Mouse (Mus musculus) liver, embryonic 16.5 days (tissue): Measurements from ENCODE around the gene Prkd2. TPM values are rescaled to one million over a fixed set of nuclear protein-coding genes. Genes with fewer than 3 reads are reported as not detected.

Experiments
- ATAC-seq: fragments of 200-750 bp; cut with Nextera tagmentation; 2 replicates; pipeline ENCODE4 v1.8.0; 2017; ENCODE audit warnings: low read depth, mild to moderate bottlenecking, moderate number of reproducible peaks, moderate library complexity
- H3K27ac ChIP-seq: fragments of 300-500 bp; sonication (generic); 2 replicates; pipeline ENCODE4 v1.5.1; 2014; ENCODE audit warnings: mild to moderate bottlenecking, low read length
- H3K27me3 ChIP-seq: fragments of 300-500 bp; sonication (generic); 2 replicates; pipeline ENCODE4 v1.6.1; 2014; ENCODE audit warnings: low read depth, low read length, mixed read lengths; ENCODE audit not compliant: control insufficient read depth, insufficient read depth
- H3K36me3 ChIP-seq: fragments of 300-500 bp; sonication (generic); 2 replicates; pipeline ENCODE4 v1.6.1; 2014; ENCODE audit warnings: mild to moderate bottlenecking; ENCODE audit not compliant: control insufficient read depth, insufficient read depth
- H3K4me1 ChIP-seq: fragments of 300-500 bp; sonication (generic); 2 replicates; pipeline ENCODE4 v1.6.1; 2014; ENCODE audit warnings: low read depth, low read length, mixed read lengths; ENCODE audit not compliant: control insufficient read depth
- H3K4me2 ChIP-seq: fragments of 300-500 bp; sonication (generic); 2 replicates; pipeline ENCODE4 v1.6.1; 2014; ENCODE audit warnings: low read depth, low read length, mixed read lengths
- H3K4me3 ChIP-seq: fragments of 300-500 bp; sonication (generic); 2 replicates; pipeline ENCODE4 v1.5.1; 2014; ENCODE audit warnings: low read depth, mild to moderate bottlenecking, low read length
- H3K9ac ChIP-seq: fragments of 300-500 bp; sonication (generic); 2 replicates; pipeline ENCODE4 v1.6.1; 2014; ENCODE audit warnings: low read depth, low read length
- H3K9me3 ChIP-seq: fragments of 300-500 bp; sonication (generic); replicated peaks from 2 replicates; pipeline ENCODE4 v1.6.1; 2016; ENCODE audit warnings: low read length; ENCODE audit not compliant: control insufficient read depth
- WGBS: fragments of 180-500 bp; shearing (Covaris S2); extraction: QIAGEN DNeasy Blood & Tissue Kit; methylation state at CpG from one replicate; pipeline ENCODE4 v1.1.7; 2014; ENCODE audit not compliant: insufficient replicate concordance; 5-methylcytosine and 5-hydroxymethylcytosine counted together
- polyA plus RNA-seq: library from polyadenylated mRNA; unstranded; fragments of >200 nt; fragmentation: Nextera tagmentation; extraction: Ambion mirVana; gene quantifications from 2 replicates; pipeline ENCODE4 v1.2.1, GENCODE M21; 2015

Gene Prkd2
- polyA plus RNA-seq, 1 experiment from 2014 or later, result 3.6 TPM

- Histone ChIP-seq H3K4me1 (peaks cover 14% of the 10 kb centered on the region), H3K9ac (no peak overlapping the region), H3K27me3 (no peaks in the 10 kb centered on the region), H3K36me3 (peaks cover 22% of the 10 kb centered on the region), H3K9me3 (no peaks in the 10 kb centered on the region), H3K4me2 (no peak overlapping the region), H3K4me3 (no peak overlapping the region), H3K27ac (no peak overlapping the region)
- no peak for ATAC-seq
- 37% methylated on average over 6 of the region's 6 CpGs for WGBS
These were observed 3.8 kb upstream of the Prkd2 start for GRCm38 (mm10) chr7:16838804-16839426.

GRCm38 (mm10) chr7:16839427-16840108 is 3.1 kb upstream of the Prkd2 start:
- H3K4me1 ChIP-seq, result peaks cover 20% of the 10 kb centered on the region
- H3K27me3 ChIP-seq, result no peaks in the 10 kb centered on the region
- 85% methylated on average over 12 of the region's 12 CpGs for WGBS
- H3K36me3 ChIP-seq, result peaks cover 17% of the 10 kb centered on the region
- H3K4me3 ChIP-seq, result no peak overlapping the region
- no peak for ATAC-seq
- H3K27ac ChIP-seq, result no peak overlapping the region
- H3K4me2 ChIP-seq, result no peak overlapping the region
- no peaks in the 10 kb centered on the region for H3K9me3 ChIP-seq
- H3K9ac ChIP-seq, result no peak overlapping the region

GRCm38 (mm10) chr7:16840109-16840491 is 2.6 kb upstream of the Prkd2 start:
- no peak for ATAC-seq
- Histone ChIP-seq H3K36me3 (peaks cover 17% of the 10 kb centered on the region), H3K9ac (no peak overlapping the region), H3K4me1 (peaks cover 26% of the 10 kb centered on the region), H3K4me3 (no peak overlapping the region), H3K27ac (no peak overlapping the region), H3K27me3 (no peaks in the 10 kb centered on the region), H3K9me3 (no peaks in the 10 kb centered on the region), H3K4me2 (no peak overlapping the region)
- 90% methylated on average over 2 of the region's 2 CpGs for WGBS

- 49% methylated on average over 4 of the region's 4 CpGs for WGBS
- Histone ChIP-seq H3K4me3 (no peak overlapping the region), H3K36me3 (peaks cover 17% of the 10 kb centered on the region), H3K4me1 (peaks cover 33% of the 10 kb centered on the region), H3K9ac (no peak overlapping the region), H3K4me2 (no peak overlapping the region), H3K27ac (no peak overlapping the region), H3K9me3 (no peaks in the 10 kb centered on the region), H3K27me3 (no peaks in the 10 kb centered on the region)
- no peak for ATAC-seq
These were observed 1.6 kb upstream of the Prkd2 start for GRCm38 (mm10) chr7:16841078-16841477.

GRCm38 (mm10) chr7:16841561-16842560 is 841 bp upstream of the Prkd2 start:
- no peak overlapping the region for H3K9ac ChIP-seq
- peak overlapping the region; percentile 78 for H3K4me3 ChIP-seq
- H3K4me2 ChIP-seq, result peak overlapping the region; percentile 98
- H3K9me3 ChIP-seq, result no peaks in the 10 kb centered on the region
- H3K36me3 ChIP-seq, result peaks cover 17% of the 10 kb centered on the region
- WGBS, result 22% methylated on average over 11 of the region's 11 CpGs
- peak overlapping the region; percentile 43 for H3K27ac ChIP-seq
- H3K27me3 ChIP-seq, result no peaks in the 10 kb centered on the region
- no peak for ATAC-seq
- peaks cover 33% of the 10 kb centered on the region for H3K4me1 ChIP-seq

GRCm38 (mm10) chr7:16843441-16844171 is 904 bp downstream of the Prkd2 start:
- ATAC-seq, result peak; percentile 30; the same call in 1 of the 2 replicates

GRCm38 (mm10) chr7:16844696-16845071 is 2.0 kb downstream of the Prkd2 start:
- H3K27ac ChIP-seq, result peak overlapping the region; percentile 49
- peak overlapping the region; percentile 65 for H3K9ac ChIP-seq
- peak overlapping the region; percentile 98 for H3K4me2 ChIP-seq
- no peak for ATAC-seq
- no peaks in the 10 kb centered on the region for H3K9me3 ChIP-seq
- peak overlapping the region; percentile 78 for H3K4me3 ChIP-seq
- no peaks in the 10 kb centered on the region for H3K27me3 ChIP-seq
- peaks cover 6% of the 10 kb centered on the region for H3K36me3 ChIP-seq
- 16% methylated on average over 3 of the region's 3 CpGs for WGBS
- peaks cover 33% of the 10 kb centered on the region for H3K4me1 ChIP-seq

More at GRCm38 (mm10) chr7:16843441-16844171, 904 bp downstream of the Prkd2 start:
- H3K27me3 ChIP-seq, result no peaks in the 10 kb centered on the region
- H3K36me3 ChIP-seq, result peaks cover 8% of the 10 kb centered on the region
- WGBS, result under 1% methylated on average over 33 of the region's 33 CpGs
- peak overlapping the region; percentile 82 for H3K9ac ChIP-seq
- H3K4me1 ChIP-seq, result peaks cover 33% of the 10 kb centered on the region
- peak overlapping the region; percentile 78 for H3K4me3 ChIP-seq
- peak overlapping the region; percentile 98 for H3K4me2 ChIP-seq
- no peaks in the 10 kb centered on the region for H3K9me3 ChIP-seq
- peak overlapping the region; percentile 72 for H3K27ac ChIP-seq

GRCm38 (mm10) chr7:16845072-16845819 is 2.5 kb downstream of the Prkd2 start:
- 6% methylated on average over 14 of the region's 14 CpGs for WGBS
- Histone ChIP-seq H3K27me3 (no peaks in the 10 kb centered on the region), H3K36me3 (peaks cover 2% of the 10 kb centered on the region), H3K4me2 (peak overlapping the region; percentile 98), H3K27ac (peak overlapping the region; percentile 49), H3K9me3 (no peaks in the 10 kb centered on the region), H3K4me3 (peak overlapping the region; percentile 78), H3K4me1 (peaks cover 33% of the 10 kb centered on the region), H3K9ac (peak overlapping the region; percentile 65)
- no peak for ATAC-seq
